Mouse (Mus musculus) myocyte (in vitro differentiated cells): ENCODE data around the gene 0610040J01Rik.

Experiments
- MAX ChIP-seq: IDR thresholded peaks from one replicate; pipeline ENCODE4 v1.6.1; 2011; ENCODE audit warnings: low read depth, mild to moderate bottlenecking, control low read depth
- MYOG ChIP-seq, 3 experiments: IDR thresholded peaks; one replicate each; pipeline ENCODE4 v1.6.1; 2011; ENCODE audit warnings: control low read depth in 2 of 3, low read depth in 2 of 3, mild to moderate bottlenecking in 2 of 3; ENCODE audit not compliant: insufficient read length in 2 of 3, control insufficient read depth in 1 of 3, insufficient read depth in 1 of 3
- POLR2A ChIP-seq: IDR thresholded peaks from one replicate; pipeline ENCODE4 v1.6.1; 2011; ENCODE audit warnings: low read depth, mild to moderate bottlenecking, control low read depth, moderate library complexity; ENCODE audit not compliant: insufficient read length
- POLR2AphosphoS2 ChIP-seq: IDR thresholded peaks from one replicate; pipeline ENCODE4 v1.6.1; 2011; ENCODE audit warnings: low read depth, control low read depth; ENCODE audit not compliant: insufficient read length
- TCF12 ChIP-seq: IDR thresholded peaks from one replicate; pipeline ENCODE4 v1.6.1; 2011; ENCODE audit warnings: mild to moderate bottlenecking, control low read depth; ENCODE audit not compliant: poor library complexity, insufficient read depth, severe bottlenecking
- TCF3 ChIP-seq: IDR thresholded peaks from one replicate; pipeline ENCODE4 v1.6.1; 2011; ENCODE audit warnings: low read depth, control low read depth; ENCODE audit not compliant: insufficient read length
- USF1 ChIP-seq: IDR thresholded peaks from one replicate; pipeline ENCODE4 v1.6.1; 2011; ENCODE audit warnings: low read depth, mild to moderate bottlenecking, control low read depth, moderate library complexity

DNA sequence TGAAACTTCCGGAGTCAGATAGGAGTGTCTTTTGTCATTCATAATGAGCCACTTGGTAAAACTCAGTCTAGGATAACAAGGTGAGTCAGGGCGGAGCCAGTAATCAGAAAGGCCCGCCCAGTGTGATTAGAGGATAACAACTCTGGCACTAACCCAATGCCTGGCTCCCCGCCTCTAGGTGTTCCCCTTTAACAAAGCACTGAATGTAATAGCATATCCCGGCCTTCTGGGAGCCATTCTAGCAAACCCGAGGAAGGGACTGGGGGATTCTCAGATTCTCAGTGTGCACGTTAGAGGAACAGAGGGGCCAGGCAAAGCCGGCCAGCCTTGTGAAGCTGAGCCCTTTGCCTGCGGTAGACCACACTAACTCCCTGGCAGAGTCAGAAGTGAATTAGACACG lies 120.7 kb downstream of the 0610040J01Rik start:
- TF ChIP-seq POLR2AphosphoS2: no peak
- TF ChIP-seq POLR2A: no peak
- no peak for TF ChIP-seq MAX
- TF ChIP-seq TCF12: no peak
- no peak for TF ChIP-seq USF1
- no peak for TF ChIP-seq MYOG (IDR thresholded peaks at IDR 0.05; ENCODE audit: control insufficient read depth in 1 of 3, insufficient read depth in 1 of 3, insufficient read length in 2 of 3, low read depth in 2 of 3)
- no peak for TF ChIP-seq TCF3
